Mouse (Mus musculus) MEL (cell line): ENCODE results near the gene Ppp1r7.
A peak's percentile ranks its signal among the peaks of the same experiment; 100 is the strongest.

ENCODE experiments used
- CTCF ChIP-seq, 3 experiments: IDR thresholded peaks in 2 of 3; conservative IDR thresholded peaks in 1 of 3; 2 replicates each; pipeline ENCODE4 v1.5.1; 2011 to 2012; ENCODE audit warnings: low read length in 3 of 3, low read depth in 2 of 3, mild to moderate bottlenecking in 2 of 3, improper control_type of control experiment in 1 of 3, inconsistent platforms in 1 of 3, mixed read lengths in 1 of 3, moderate library complexity in 1 of 3; ENCODE audit not compliant: control insufficient read depth in 1 of 3, insufficient read depth in 1 of 3, poor library complexity in 1 of 3, severe bottlenecking in 1 of 3
- E2F4 ChIP-seq: IDR thresholded peaks from 2 replicates; pipeline ENCODE4 v1.6.1; 2011; ENCODE audit warnings: low read depth, low read length, improper control_type of control experiment, borderline replicate concordance
- EP300 ChIP-seq, 2 experiments: IDR thresholded peaks; 2 replicates each; pipeline ENCODE4 v1.6.1; 2011; ENCODE audit warnings: improper control_type of control experiment in 2 of 2, low read length in 2 of 2, low read depth in 1 of 2, mild to moderate bottlenecking in 1 of 2
- ETS1 ChIP-seq: IDR thresholded peaks from 2 replicates; pipeline ENCODE4 v1.6.1; 2012; ENCODE audit warnings: low read depth, mild to moderate bottlenecking, inconsistent platforms, low read length, improper control_type of control experiment, moderate library complexity
- MAFK ChIP-seq: IDR thresholded peaks from 2 replicates; pipeline ENCODE4 v1.6.1; 2011; ENCODE audit warnings: low read depth, mild to moderate bottlenecking, low read length, improper control_type of control experiment, borderline replicate concordance
- MEF2A ChIP-seq: IDR thresholded peaks from 2 replicates; pipeline ENCODE4 v1.6.1; 2014; ENCODE audit warnings: low read depth, mild to moderate bottlenecking, inconsistent platforms, low read length, improper control_type of control experiment; ENCODE audit not compliant: poor library complexity, insufficient replicate concordance, severe bottlenecking; ENCODE audit errors: extremely low read depth
- MYC ChIP-seq: IDR thresholded peaks from 2 replicates; pipeline ENCODE4 v1.6.1; 2011; ENCODE audit warnings: low read depth, mild to moderate bottlenecking, low read length, improper control_type of control experiment, moderate library complexity
- NELFE ChIP-seq: IDR thresholded peaks from 2 replicates; pipeline ENCODE4 v1.6.1; 2011; ENCODE audit warnings: low read depth, low read length, improper control_type of control experiment
- POLR2A ChIP-seq, 2 experiments: IDR thresholded peaks; 2 replicates each; pipeline ENCODE4 v1.6.1; 2011 to 2012; ENCODE audit warnings: low read length in 2 of 2, mild to moderate bottlenecking in 2 of 2, control low read depth in 1 of 2, improper control_type of control experiment in 1 of 2, low read depth in 1 of 2, moderate library complexity in 1 of 2; ENCODE audit not compliant: control insufficient read depth in 1 of 2, insufficient read depth in 1 of 2, poor library complexity in 1 of 2
- POLR2AphosphoS5 ChIP-seq: IDR thresholded peaks from 2 replicates; pipeline ENCODE4 v1.6.1; 2012; ENCODE audit warnings: low read depth, borderline replicate concordance, mild to moderate bottlenecking, inconsistent platforms, low read length, moderate library complexity, mixed read lengths
- SMC3 ChIP-seq: IDR thresholded peaks from 2 replicates; pipeline ENCODE4 v1.6.1; 2011; ENCODE audit warnings: low read depth, low read length, improper control_type of control experiment
- UBTF ChIP-seq: IDR thresholded peaks from 2 replicates; pipeline ENCODE4 v1.6.1; 2012; ENCODE audit warnings: low read depth, mild to moderate bottlenecking, inconsistent platforms, low read length, improper control_type of control experiment, moderate library complexity, borderline replicate concordance; ENCODE audit not compliant: insufficient read depth

GRCm38 (mm10) chr1:93305581-93306337 is 36.9 kb upstream of the Ppp1r7 start, which contains the start of gene Mterf4:
- TF ChIP-seq CTCF (IDR thresholded peaks at IDR 0.05 in 2 of 3, conservative IDR thresholded peaks at IDR 0.05 in 1 of 3; ENCODE audit: control insufficient read depth in 1 of 3, insufficient read depth in 1 of 3, low read depth in 2 of 3, low read length in 3 of 3, poor library complexity in 1 of 3, severe bottlenecking in 1 of 3) (no peak), EP300 (IDR thresholded peaks at IDR 0.05; ENCODE audit: low read depth in 1 of 2, low read length in 2 of 2) (peak in 1 of 2 experiments; percentile 45; a peak in 2 of 4 replicates), POLR2A (IDR thresholded peaks at IDR 0.05; ENCODE audit: control insufficient read depth in 1 of 2, insufficient read depth in 1 of 2, low read depth in 1 of 2, low read length in 2 of 2, poor library complexity in 1 of 2) (peak; percentile 66 to 94), UBTF (0 out of 2 replicates have a peak, but pooled peaks have one; percentile 52), SMC3 (peak; percentile 13; the same call in 1 of the 2 replicates), E2F4 (0 out of 2 replicates have a peak, but pooled peaks have one; percentile 54), MEF2A (no peak), NELFE (peak; percentile 92), ETS1 (no peak), MYC (peak; percentile 66; the same call in 1 of the 2 replicates), POLR2AphosphoS5 (no peak), MAFK (no peak)
